Mouse (Mus musculus): Measurements from ENCODE around the gene Isl1. TPM values are rescaled to one million over a fixed set of nuclear protein-coding genes. Genes with fewer than 3 reads are reported as not detected.

Gene Isl1
- polyA plus RNA-seq, 1 experiment from 2014 or later: 34.8 TPM

DNA sequence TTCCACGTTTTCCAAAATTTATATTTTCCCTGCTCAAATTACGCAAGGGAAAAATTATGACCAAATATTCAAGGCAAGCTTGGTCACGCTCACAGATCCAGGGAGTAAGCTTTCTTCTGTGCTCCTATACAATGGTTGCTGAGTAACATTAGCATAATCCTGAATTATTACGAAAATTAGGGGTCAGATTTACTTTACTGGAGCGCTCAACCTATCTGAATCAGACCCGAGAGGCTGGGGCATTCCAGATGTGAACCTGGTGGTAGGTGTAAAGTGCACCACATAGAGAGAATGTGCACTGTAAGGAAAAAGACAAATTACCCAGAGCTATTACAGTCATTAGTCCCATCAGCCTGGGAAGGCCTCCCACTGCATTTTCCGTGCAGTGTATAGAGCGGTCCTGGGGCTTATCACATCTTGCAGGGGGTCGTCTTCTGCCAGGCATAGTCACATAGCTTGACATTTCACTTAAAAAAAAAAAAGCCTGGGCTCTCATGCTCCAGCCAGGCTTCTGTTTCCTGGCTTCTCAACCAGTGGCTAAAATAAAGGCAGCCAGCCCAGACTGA lies 30.2 kb downstream of the Isl1 start:
- no peak overlapping the region for H3K27ac ChIP-seq (ENCODE audit: low read depth, low read length)
- H3K27me3 ChIP-seq (ENCODE audit: control insufficient read depth, insufficient read depth, low read length): no peaks in the 10 kb centered on the region
- H3K4me3 ChIP-seq (ENCODE audit: low read depth, low read length): no peak overlapping the region
- 59% methylated on average over 9 of the region's 9 CpGs for WGBS
- no peaks in the 10 kb centered on the region for H3K9me3 ChIP-seq (ENCODE audit: control insufficient read depth, low read length)
- H3K36me3 ChIP-seq (ENCODE audit: control insufficient read depth, insufficient read depth, low read length): no peaks in the 10 kb centered on the region
- no peak overlapping the region for H3K9ac ChIP-seq (ENCODE audit: low read length)
- H3K4me2 ChIP-seq (ENCODE audit: low read depth, low read length, severe bottlenecking): no peak overlapping the region
- no peaks in the 10 kb centered on the region for H3K4me1 ChIP-seq (replicated peaks; ENCODE audit: control insufficient read depth, insufficient read depth, low read length)
- ATAC-seq (replicated peaks; ENCODE audit: low FRiP score) (peak; percentile 51), DNase-seq (ENCODE audit: low spot score) (no peak)

All from forebrain, embryonic 11.5 days (tissue).